Mouse (Mus musculus): ENCODE data around the gene Vsx2. TPM values are rescaled to one million over a fixed set of nuclear protein-coding genes. Genes with fewer than 3 reads are reported as not detected.
A peak's percentile ranks its signal among the peaks of the same experiment; 100 is the strongest.

Vsx2 gene
- total RNA-seq, 2 experiments from 2014 or later, result not detected

DNA sequence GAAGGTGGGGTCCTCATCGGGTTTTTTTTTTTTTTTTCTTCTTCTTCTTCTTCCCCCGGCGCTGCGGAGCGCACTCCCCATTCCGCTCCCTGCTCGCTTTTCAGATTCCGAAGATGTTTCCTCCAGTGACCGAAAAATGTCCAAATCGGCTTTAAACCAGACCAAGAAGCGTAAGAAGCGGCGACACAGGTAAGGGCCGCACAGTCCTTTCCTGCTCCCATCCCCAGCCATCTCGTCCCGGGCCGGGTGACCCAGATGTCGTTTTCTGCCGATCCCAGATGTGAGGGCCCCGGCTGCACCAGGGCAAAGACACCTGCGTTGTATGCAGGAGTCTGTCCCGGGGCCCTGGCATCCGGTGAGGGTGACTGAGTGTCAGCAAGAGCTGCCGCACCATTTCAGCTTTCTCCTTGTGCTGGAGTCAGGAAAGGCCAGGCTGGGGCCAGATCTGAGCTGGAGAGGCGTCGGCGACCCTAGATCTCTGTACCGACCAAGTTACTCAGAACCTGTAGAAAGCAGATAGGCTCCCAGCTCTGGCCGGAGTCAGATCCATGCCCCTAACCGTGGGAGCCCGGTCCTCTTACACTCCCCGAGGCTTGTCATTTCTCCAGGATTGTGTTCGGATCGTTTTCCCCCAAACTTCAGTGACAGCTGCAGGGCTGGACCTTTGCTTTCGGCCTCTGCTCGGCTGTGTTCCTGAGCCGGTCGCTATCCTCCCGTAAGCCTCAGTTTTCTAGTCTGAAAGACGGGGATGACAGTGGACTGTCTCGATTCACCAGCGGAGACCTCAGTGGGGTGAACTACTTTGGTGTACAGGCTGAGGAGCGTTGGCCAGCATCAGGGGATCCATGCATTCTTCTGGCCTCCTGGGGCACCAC lies 2.1 kb downstream of the Vsx2 start:
- ATAC-seq (replicated peaks; ENCODE audit: poor library complexity), result no peak

DNA sequence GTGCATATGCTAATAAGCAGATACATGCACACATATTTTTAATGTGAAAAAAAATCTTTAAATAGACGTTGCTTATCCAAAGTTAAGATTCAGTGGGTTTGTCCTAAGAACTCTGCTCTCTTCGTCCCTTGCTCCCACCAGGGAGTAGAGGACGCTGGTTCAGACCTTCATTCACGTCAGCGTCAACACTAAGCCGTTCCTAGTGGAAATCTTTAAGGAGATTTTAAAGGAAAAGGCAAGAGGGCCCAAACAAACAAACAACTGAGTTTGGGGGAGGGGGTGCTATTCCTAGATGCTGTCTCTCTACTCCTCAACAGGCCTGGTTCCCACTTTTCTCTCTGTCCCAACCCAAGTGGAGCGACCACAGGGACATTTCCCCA lies 2.8 kb downstream of the Vsx2 start:
- no peak for ATAC-seq (replicated peaks; ENCODE audit: poor library complexity)

DNA sequence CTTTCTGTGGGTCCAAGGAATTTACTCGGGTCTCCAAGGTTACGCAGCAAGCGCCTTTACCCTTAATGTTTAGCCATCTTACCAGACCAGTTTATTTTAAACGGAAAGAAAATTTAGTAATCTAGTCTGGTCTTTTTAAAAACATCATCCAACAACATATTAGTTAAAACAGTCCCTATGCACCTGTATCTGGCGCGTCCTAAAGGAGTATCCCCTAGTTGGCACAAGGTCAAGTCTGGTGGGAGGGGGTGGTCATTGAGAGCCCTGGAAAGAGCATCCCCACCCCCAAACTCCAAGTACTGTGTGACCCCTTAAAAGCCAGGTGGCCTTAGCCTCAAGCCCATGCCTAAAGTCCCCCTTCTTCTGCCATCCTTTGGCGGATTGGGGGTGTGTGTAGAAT lies 3.5 kb downstream of the Vsx2 start:
- no peak for ATAC-seq (replicated peaks; ENCODE audit: poor library complexity)

- no peak for ATAC-seq (replicated peaks; ENCODE audit: poor library complexity)
Measured at GRCm38 (mm10) chr12:84577768-84578439, 8.3 kb downstream of the Vsx2 start.

GRCm38 (mm10) chr12:84578440-84578770 lies 8.8 kb downstream of the Vsx2 start:
- ATAC-seq (replicated peaks; ENCODE audit: poor library complexity), result no peak

GRCm38 (mm10) chr12:84581285-84581684 lies 11.7 kb downstream of the Vsx2 start:
- no peak for ATAC-seq (replicated peaks; ENCODE audit: poor library complexity)

DNA sequence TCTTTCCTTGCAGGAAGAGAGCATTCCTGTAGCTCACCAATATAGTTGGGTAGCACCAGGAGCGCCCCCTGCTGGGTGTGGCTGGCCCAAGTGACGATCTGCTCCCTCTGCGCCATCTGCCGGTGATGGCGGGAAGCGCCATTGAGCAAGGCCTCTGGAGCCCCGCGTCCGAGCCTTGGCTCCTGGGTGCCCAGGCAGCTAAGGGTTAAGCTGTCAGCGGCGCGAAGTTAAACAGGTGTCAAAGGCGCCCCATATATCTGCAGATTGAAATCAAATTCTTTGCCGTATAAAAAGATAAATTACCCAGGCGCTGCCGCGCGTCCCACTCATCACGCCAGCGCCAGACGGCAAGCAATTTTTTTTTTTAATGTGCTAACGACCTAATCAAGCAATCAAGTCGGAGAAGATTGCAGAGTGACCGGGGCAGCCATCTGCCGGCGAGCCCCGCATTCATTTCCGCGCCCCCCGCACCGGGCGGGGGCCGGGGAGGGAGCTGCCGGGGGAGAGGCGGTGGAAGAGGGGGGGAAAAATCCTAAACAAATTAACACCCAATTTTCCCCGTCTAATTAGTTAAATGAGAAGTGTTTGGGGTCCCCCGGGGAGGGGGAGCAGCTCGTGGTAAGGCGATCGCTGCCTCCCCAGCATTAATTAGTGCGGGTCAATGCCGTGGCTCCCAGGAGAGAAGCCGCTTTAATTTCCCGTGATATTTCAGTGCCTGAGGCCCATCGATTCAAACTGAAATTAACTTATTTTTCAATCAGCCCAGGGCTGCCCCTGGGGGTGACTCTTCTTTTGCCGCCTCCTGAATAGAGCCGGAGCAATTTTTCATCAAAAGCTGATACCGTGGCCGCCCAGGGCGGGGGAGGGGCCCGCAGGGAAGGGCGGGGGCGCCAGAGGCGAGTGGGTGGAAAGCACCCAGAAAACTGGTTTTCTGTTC lies 20.5 kb downstream of the Vsx2 start:
- ATAC-seq (replicated peaks; ENCODE audit: poor library complexity), result peak; percentile 99

- ATAC-seq (replicated peaks; ENCODE audit: poor library complexity), result no peak
Measured at GRCm38 (mm10) chr12:84598324-84598723, 28.8 kb downstream of the Vsx2 start.

DNA sequence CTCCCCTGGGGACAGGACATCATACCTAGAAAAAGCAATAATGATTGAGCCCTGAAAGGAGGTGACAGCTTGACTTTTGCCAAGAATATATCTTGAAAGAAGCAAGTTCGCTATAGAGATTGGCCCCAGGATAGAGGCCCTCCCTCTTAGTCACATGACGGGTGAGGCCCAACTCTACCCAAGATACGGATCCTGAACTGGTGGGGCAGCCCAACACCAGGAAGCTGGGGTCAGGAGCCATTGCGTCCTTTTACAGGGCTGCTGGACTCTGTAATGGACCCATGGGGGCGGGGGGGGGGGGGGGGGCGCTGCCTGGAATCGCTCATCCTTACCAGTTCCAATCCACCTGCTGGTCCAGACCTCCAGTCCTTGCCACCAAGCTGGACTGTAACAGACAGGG lies 34.4 kb downstream of the Vsx2 start:
- no peak for ATAC-seq (replicated peaks; ENCODE audit: poor library complexity)

DNA sequence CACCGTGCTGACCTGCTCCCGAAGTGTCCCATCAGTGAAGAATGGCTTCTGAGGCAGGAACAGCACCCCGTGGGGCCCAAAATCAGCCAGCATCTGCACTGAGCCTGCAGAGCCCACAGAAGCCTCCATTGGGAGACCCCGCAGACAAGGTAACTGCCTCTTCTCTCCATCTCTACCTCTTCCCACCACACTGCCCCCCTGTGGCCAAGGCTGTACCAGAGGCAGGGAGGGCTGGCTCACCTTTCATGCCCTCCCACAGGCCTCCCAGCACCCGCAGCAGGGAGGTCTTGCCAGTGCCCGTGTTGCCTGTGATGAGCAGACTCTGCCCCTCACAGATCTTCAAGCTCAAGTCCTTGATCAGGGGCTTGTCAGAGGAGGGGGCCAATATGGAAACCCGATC lies 36.3 kb downstream of the Vsx2 start:
- ATAC-seq (replicated peaks; ENCODE audit: poor library complexity), result peak; percentile 69

- ATAC-seq (replicated peaks; ENCODE audit: poor library complexity), result no peak
Measured at GRCm38 (mm10) chr12:84611718-84612117, 42.2 kb downstream of the Vsx2 start.

GRCm38 (mm10) chr12:84612518-84612917 lies 43.0 kb downstream of the Vsx2 start:
- no peak for ATAC-seq (replicated peaks; ENCODE audit: poor library complexity)

- no peak for ATAC-seq (replicated peaks; ENCODE audit: poor library complexity)
Measured at GRCm38 (mm10) chr12:84614001-84614400, 44.4 kb downstream of the Vsx2 start.

GRCm38 (mm10) chr12:84614524-84614923 lies 45.0 kb downstream of the Vsx2 start:
- ATAC-seq (replicated peaks; ENCODE audit: poor library complexity), result no peak

DNA sequence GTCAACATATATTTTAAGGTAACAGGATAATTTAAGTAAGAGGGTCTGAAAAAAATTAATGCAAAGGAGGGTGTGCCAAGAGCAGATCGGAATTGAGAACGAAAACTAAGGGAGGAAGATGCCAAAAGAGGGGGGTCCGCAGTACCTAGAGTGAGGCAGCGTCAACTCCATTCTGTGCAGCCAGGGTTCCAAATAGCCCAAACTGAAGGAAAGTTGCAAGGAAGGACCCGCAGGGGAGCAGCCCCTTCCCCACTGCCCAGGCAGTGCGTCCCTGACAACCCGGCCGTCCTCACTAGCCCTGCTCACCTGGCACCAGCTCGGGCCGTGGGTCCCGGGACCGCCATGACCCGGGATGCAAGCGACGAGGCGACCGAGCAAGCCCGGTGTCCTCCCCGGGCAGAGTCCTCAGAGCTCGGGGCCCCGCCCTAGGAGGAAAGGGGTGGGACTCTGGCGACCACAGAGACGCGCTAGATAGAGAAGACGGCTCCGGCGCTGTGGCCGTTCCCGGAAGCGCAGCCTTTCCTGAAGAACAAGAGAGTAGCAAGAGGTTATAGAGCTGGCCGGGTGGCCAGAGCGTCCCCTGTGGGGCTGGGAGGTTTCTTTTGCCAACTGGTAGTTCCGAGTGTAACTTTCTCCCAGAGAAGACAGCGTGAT lies 47.5 kb downstream of the Vsx2 start, which contains the start of gene Abcd4:
Gene Abcd4 (minus strand): TSS at position 437 of the 654 bp plus-strand sequence.
- peak; percentile 99 for ATAC-seq (replicated peaks; ENCODE audit: poor library complexity)

- ATAC-seq (replicated peaks; ENCODE audit: poor library complexity), result peak; percentile 24; the same call in 1 of the 2 replicates
Measured at GRCm38 (mm10) chr12:84617663-84618062, 48.1 kb downstream of the Vsx2 start.

DNA sequence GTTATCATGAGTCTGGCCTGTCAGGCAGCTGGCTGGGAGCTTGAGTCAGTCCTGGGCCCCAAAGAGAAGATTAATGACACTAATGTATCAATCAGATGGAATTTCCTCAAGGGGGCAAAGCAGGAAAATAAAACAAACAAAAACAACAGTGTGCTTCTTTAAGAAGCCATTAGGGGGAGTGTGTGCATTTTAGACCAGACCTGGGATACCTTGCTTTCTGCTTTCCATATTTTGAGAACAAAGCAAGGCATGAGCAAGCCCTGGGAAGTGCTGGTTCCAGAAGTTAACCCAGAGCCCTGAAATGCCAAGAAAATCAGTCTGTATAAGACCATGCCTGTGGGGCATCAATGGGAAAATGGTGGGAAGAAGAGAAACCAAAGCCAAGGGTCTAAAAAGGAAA lies 51.4 kb downstream of the Vsx2 start:
- ATAC-seq (replicated peaks; ENCODE audit: poor library complexity), result peak; percentile 33; the same call in 1 of the 2 replicates

DNA sequence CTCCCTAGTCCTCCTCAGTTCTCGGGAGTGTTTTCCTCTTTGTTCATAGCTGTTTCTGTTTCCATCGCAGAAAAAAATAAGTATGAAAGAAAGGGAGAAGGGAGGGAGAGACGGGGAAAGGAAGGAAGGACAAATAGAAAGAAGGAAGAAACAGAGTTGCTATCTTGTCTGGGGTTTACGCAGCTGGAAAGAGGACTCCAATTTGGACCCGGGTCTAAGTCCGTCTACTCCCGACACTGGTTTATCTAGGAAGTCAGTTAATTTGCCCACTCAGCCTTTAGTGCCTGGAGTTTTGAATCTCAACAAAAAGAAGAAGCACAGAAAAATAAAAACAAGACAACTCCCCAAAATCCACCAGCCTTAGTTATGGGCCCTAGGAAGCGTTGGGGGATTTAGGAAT lies 55.0 kb downstream of the Vsx2 start:
- no peak for ATAC-seq (replicated peaks; ENCODE audit: poor library complexity)

GRCm38 (mm10) chr12:84625116-84625515 lies 55.6 kb downstream of the Vsx2 start:
- no peak for ATAC-seq (replicated peaks; ENCODE audit: poor library complexity)

- ATAC-seq (replicated peaks; ENCODE audit: poor library complexity), result no peak
Measured at GRCm38 (mm10) chr12:84631867-84632266, 62.3 kb downstream of the Vsx2 start.

DNA sequence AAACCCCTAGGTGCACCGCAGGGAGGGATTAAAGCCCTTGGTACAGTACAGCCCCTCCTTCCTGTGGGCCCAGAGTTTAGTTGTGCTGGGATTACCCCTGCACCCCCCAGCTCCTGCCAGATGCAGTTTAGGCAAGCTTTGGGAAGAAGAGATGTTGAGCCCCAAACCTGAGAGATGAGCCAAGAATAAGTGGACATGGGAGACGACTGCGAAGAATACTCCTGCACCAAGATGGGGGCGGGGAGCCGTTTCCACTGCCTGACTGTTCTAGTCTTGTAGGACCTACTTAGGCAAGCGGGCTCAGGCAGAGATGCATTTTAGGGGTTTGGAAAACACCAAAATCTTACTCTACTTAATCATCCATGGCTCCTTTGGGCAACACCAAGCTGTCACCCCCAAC lies 70.7 kb downstream of the Vsx2 start:
- ATAC-seq (replicated peaks; ENCODE audit: poor library complexity), result no peak
